Mouse (Mus musculus) MEL (cell line): ENCODE measurements at regions not wholly inside any gene's neighbourhood (a gene's known extent, or its start where the extent isn't known, plus 50 kb on each side); places are given as distances from the start of the nearest gene placed in this dataset.

Experiments used
- DNase-seq: peaks from one replicate; pipeline ENCODE4 v3.0.0; 2011; ENCODE audit warnings: low read depth, low spot score
- H3K27ac ChIP-seq: 2 replicates; pipeline ENCODE4 v1.5.1; 2012; ENCODE audit warnings: low read depth, mild to moderate bottlenecking, control low read depth, low read length, moderate library complexity; ENCODE audit not compliant: control insufficient read depth
- H3K27me3 ChIP-seq, 2 experiments: fragments of 150-350 bp in 1 of 2; sonication (generic) in 1 of 2; 2 replicates each; pipeline ENCODE4 v1.6.1; 2012; ENCODE audit warnings: low read length in 2 of 2, mild to moderate bottlenecking in 2 of 2, improper control_type of control experiment in 1 of 2, moderate library complexity in 1 of 2; ENCODE audit not compliant: insufficient read depth in 2 of 2, control insufficient read depth in 1 of 2
- H3K36me3 ChIP-seq, 2 experiments: 2 replicates each; pipeline ENCODE4 v1.6.1; 2012 to 2014; ENCODE audit warnings: low read length in 2 of 2, improper control_type of control experiment in 1 of 2, inconsistent platforms in 1 of 2, mild to moderate bottlenecking in 1 of 2; ENCODE audit not compliant: insufficient read depth in 2 of 2, control insufficient read depth in 1 of 2
- H3K4me1 ChIP-seq, 2 experiments: fragments of 150-350 bp in 1 of 2; sonication (generic) in 1 of 2; 2 replicates each; pipeline ENCODE4 v1.6.1; 2012; ENCODE audit warnings: low read length in 2 of 2, improper control_type of control experiment in 1 of 2, mild to moderate bottlenecking in 1 of 2; ENCODE audit not compliant: insufficient read depth in 2 of 2, control insufficient read depth in 1 of 2
- H3K4me3 ChIP-seq, 2 experiments: fragments of 150-350 bp in 1 of 2; sonication (generic) in 1 of 2; 2 replicates each; pipeline ENCODE4 v1.5.1; 2012; ENCODE audit warnings: low read depth in 2 of 2, low read length in 2 of 2, mild to moderate bottlenecking in 2 of 2, moderate library complexity in 2 of 2, control low read depth in 1 of 2, improper control_type of control experiment in 1 of 2; ENCODE audit not compliant: control insufficient read depth in 1 of 2, insufficient read depth in 1 of 2
- H3K79me2 ChIP-seq: 2 replicates; pipeline ENCODE4 v1.6.1; 2012; ENCODE audit warnings: mild to moderate bottlenecking, low read length, moderate library complexity; ENCODE audit not compliant: control insufficient read depth, poor library complexity, insufficient read depth
- H3K9ac ChIP-seq: 2 replicates; pipeline ENCODE4 v1.6.1; 2012; ENCODE audit warnings: low read depth, mild to moderate bottlenecking, control low read depth, low read length, moderate library complexity; ENCODE audit not compliant: control insufficient read depth, poor library complexity, severe bottlenecking
- H3K9me3 ChIP-seq: fragments of 150-350 bp; sonication (generic); replicated peaks from 2 replicates; pipeline ENCODE4 v1.6.1; 2012; ENCODE audit warnings: mild to moderate bottlenecking, low read length, improper control_type of control experiment, moderate library complexity; ENCODE audit not compliant: insufficient read depth
- CTCF ChIP-seq, 3 experiments: IDR thresholded peaks in 2 of 3; conservative IDR thresholded peaks in 1 of 3; 2 replicates each; pipeline ENCODE4 v1.5.1; 2011 to 2012; ENCODE audit warnings: low read length in 3 of 3, low read depth in 2 of 3, mild to moderate bottlenecking in 2 of 3, improper control_type of control experiment in 1 of 3, inconsistent platforms in 1 of 3, mixed read lengths in 1 of 3, moderate library complexity in 1 of 3; ENCODE audit not compliant: control insufficient read depth in 1 of 3, insufficient read depth in 1 of 3, poor library complexity in 1 of 3, severe bottlenecking in 1 of 3
- E2F4 ChIP-seq: IDR thresholded peaks from 2 replicates; pipeline ENCODE4 v1.6.1; 2011; ENCODE audit warnings: low read depth, low read length, improper control_type of control experiment, borderline replicate concordance
- ELF1 ChIP-seq: IDR thresholded peaks from 2 replicates; pipeline ENCODE4 v1.6.1; 2014; ENCODE audit warnings: low read depth, mild to moderate bottlenecking, inconsistent platforms, low read length, improper control_type of control experiment, moderate library complexity
- EP300 ChIP-seq, 2 experiments: IDR thresholded peaks; 2 replicates each; pipeline ENCODE4 v1.6.1; 2011; ENCODE audit warnings: improper control_type of control experiment in 2 of 2, low read length in 2 of 2, low read depth in 1 of 2, mild to moderate bottlenecking in 1 of 2
- ETS1 ChIP-seq: IDR thresholded peaks from 2 replicates; pipeline ENCODE4 v1.6.1; 2012; ENCODE audit warnings: low read depth, mild to moderate bottlenecking, inconsistent platforms, low read length, improper control_type of control experiment, moderate library complexity
- JUND ChIP-seq: IDR thresholded peaks from 2 replicates; pipeline ENCODE4 v1.6.1; 2011; ENCODE audit warnings: low read depth, mild to moderate bottlenecking, improper control_type of control experiment, low read length
- MAFK ChIP-seq: IDR thresholded peaks from 2 replicates; pipeline ENCODE4 v1.6.1; 2011; ENCODE audit warnings: low read depth, mild to moderate bottlenecking, low read length, improper control_type of control experiment, borderline replicate concordance
- MAX ChIP-seq: IDR thresholded peaks from 2 replicates; pipeline ENCODE4 v1.6.1; 2011; ENCODE audit warnings: low read length, improper control_type of control experiment
- MAZ ChIP-seq: IDR thresholded peaks from 2 replicates; pipeline ENCODE4 v1.6.1; 2012; ENCODE audit warnings: low read depth, mild to moderate bottlenecking, inconsistent platforms, low read length, improper control_type of control experiment
- MEF2A ChIP-seq: IDR thresholded peaks from 2 replicates; pipeline ENCODE4 v1.6.1; 2014; ENCODE audit warnings: low read depth, mild to moderate bottlenecking, inconsistent platforms, low read length, improper control_type of control experiment; ENCODE audit not compliant: poor library complexity, insufficient replicate concordance, severe bottlenecking; ENCODE audit errors: extremely low read depth
- MYC ChIP-seq: IDR thresholded peaks from 2 replicates; pipeline ENCODE4 v1.6.1; 2011; ENCODE audit warnings: low read depth, mild to moderate bottlenecking, low read length, improper control_type of control experiment, moderate library complexity
- NRF1 ChIP-seq: IDR thresholded peaks from 2 replicates; pipeline ENCODE4 v1.6.1; 2014; ENCODE audit warnings: low read depth, mild to moderate bottlenecking, inconsistent platforms, low read length, improper control_type of control experiment, moderate library complexity; ENCODE audit not compliant: poor library complexity, insufficient read depth, severe bottlenecking
- POLR2A ChIP-seq, 2 experiments: IDR thresholded peaks; 2 replicates each; pipeline ENCODE4 v1.6.1; 2011 to 2012; ENCODE audit warnings: low read length in 2 of 2, mild to moderate bottlenecking in 2 of 2, control low read depth in 1 of 2, improper control_type of control experiment in 1 of 2, low read depth in 1 of 2, moderate library complexity in 1 of 2; ENCODE audit not compliant: control insufficient read depth in 1 of 2, insufficient read depth in 1 of 2, poor library complexity in 1 of 2
- POLR2AphosphoS2 ChIP-seq: IDR thresholded peaks from 2 replicates; pipeline ENCODE4 v1.6.1; 2011; ENCODE audit warnings: low read length, improper control_type of control experiment
- RAD21 ChIP-seq: IDR thresholded peaks from 2 replicates; pipeline ENCODE4 v1.6.1; 2011; ENCODE audit warnings: mild to moderate bottlenecking, low read depth, low read length, improper control_type of control experiment
- SIN3A ChIP-seq: IDR thresholded peaks from 2 replicates; pipeline ENCODE4 v1.6.1; 2012; ENCODE audit warnings: low read length, improper control_type of control experiment, inconsistent platforms
- TBP ChIP-seq: IDR thresholded peaks from 2 replicates; pipeline ENCODE4 v1.8.0; 2011; ENCODE audit warnings: low read depth, low read length, improper control_type of control experiment
- TCF12 ChIP-seq: IDR thresholded peaks from 2 replicates; pipeline ENCODE4 v1.6.1; 2014; ENCODE audit warnings: low read depth, mild to moderate bottlenecking, inconsistent platforms, low read length, improper control_type of control experiment, moderate library complexity
- UBTF ChIP-seq: IDR thresholded peaks from 2 replicates; pipeline ENCODE4 v1.6.1; 2012; ENCODE audit warnings: low read depth, mild to moderate bottlenecking, inconsistent platforms, low read length, improper control_type of control experiment, moderate library complexity, borderline replicate concordance; ENCODE audit not compliant: insufficient read depth
- USF1 ChIP-seq: IDR thresholded peaks from 2 replicates; pipeline ENCODE4 v1.6.1; 2014; ENCODE audit warnings: low read depth, mild to moderate bottlenecking, inconsistent platforms, low read length, improper control_type of control experiment, moderate library complexity
- USF2 ChIP-seq, 2 experiments: IDR thresholded peaks; 2 replicates each; pipeline ENCODE4 v1.6.1; 2011 to 2012; ENCODE audit warnings: improper control_type of control experiment in 2 of 2, low read length in 2 of 2, borderline replicate concordance in 1 of 2, inconsistent platforms in 1 of 2, low read depth in 1 of 2, mild to moderate bottlenecking in 1 of 2; ENCODE audit not compliant: insufficient read depth in 1 of 2
- ZKSCAN1 ChIP-seq: IDR thresholded peaks from 2 replicates; pipeline ENCODE4 v1.6.1; 2012; ENCODE audit warnings: low read depth, mild to moderate bottlenecking, inconsistent platforms, low read length, improper control_type of control experiment, moderate library complexity
- ZNF384 ChIP-seq: IDR thresholded peaks from 2 replicates; pipeline ENCODE4 v1.6.1; 2012; ENCODE audit warnings: low read depth, mild to moderate bottlenecking, inconsistent platforms, low read length, improper control_type of control experiment

DNA sequence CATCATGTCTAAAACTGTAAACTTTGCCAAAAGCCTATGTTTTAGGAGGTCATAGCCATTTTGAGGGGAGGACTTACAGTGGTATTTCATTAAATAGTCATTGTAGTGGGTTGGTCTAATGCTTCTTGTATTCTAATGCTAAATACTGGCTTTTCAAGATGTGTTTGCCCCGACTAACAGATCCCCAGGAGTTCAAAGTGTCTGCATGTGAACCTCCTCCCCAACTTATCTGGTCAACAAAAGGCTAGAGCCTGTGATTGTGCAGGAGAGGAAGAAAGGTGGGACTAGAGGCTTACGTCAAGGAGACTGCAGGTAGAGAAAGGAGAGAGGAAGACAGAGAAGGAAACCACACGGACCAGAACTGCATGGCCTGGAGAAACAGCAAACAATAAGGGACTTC, 198.9 kb upstream of the Igfbp3 start:
- DNase-seq: no peak
- TF ChIP-seq USF1 (no peak), MAFK (no peak), POLR2A (IDR thresholded peaks at IDR 0.05; ENCODE audit: control insufficient read depth in 1 of 2, insufficient read depth in 1 of 2, low read depth in 1 of 2, low read length in 2 of 2, poor library complexity in 1 of 2) (no peak), CTCF (IDR thresholded peaks at IDR 0.05 in 2 of 3, conservative IDR thresholded peaks at IDR 0.05 in 1 of 3; ENCODE audit: control insufficient read depth in 1 of 3, insufficient read depth in 1 of 3, low read depth in 2 of 3, low read length in 3 of 3, poor library complexity in 1 of 3, severe bottlenecking in 1 of 3) (no peak), EP300 (IDR thresholded peaks at IDR 0.05; ENCODE audit: low read depth in 1 of 2, low read length in 2 of 2) (no peak), TCF12 (no peak), TBP (no peak), E2F4 (no peak), MEF2A (no peak), USF2 (IDR thresholded peaks at IDR 0.05; ENCODE audit: borderline replicate concordance in 1 of 2, insufficient read depth in 1 of 2, low read depth in 1 of 2, low read length in 2 of 2) (no peak), UBTF (no peak), MYC (no peak), POLR2AphosphoS2 (no peak), ELF1 (no peak), RAD21 (no peak), SIN3A (no peak), MAZ (no peak), NRF1 (no peak), JUND (no peak)

DNA sequence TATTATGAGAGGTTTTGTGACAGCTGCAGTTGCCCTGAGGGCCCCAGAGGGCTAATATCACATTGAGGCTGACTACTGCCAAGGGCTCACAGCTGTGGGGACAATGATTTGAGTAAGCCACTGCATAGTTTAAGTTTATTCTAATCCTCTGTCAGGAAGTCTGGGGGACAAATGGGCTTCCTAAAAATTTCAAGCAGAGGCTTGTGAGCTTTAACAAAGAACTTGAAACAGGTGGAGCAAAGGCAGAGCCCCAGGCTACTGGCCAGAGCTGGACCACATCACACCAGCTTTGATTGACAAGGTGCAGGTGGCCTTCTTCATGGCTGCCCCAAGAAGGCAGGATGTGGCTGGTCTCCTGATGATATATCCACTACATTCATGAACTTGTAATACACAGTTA, 195.3 kb upstream of the Igfbp3 start:
- DNase-seq: no peak
- no peak for TF ChIP-seq E2F4
- TF ChIP-seq MAX: no peak
- no peak for TF ChIP-seq ZKSCAN1
- TF ChIP-seq ETS1: no peak
- no peak for TF ChIP-seq POLR2A (IDR thresholded peaks at IDR 0.05; ENCODE audit: control insufficient read depth in 1 of 2, insufficient read depth in 1 of 2, low read depth in 1 of 2, low read length in 2 of 2, poor library complexity in 1 of 2)
- TF ChIP-seq POLR2AphosphoS2: no peak
- TF ChIP-seq EP300 (IDR thresholded peaks at IDR 0.05; ENCODE audit: low read depth in 1 of 2, low read length in 2 of 2): no peak
- TF ChIP-seq ZNF384: no peak
- no peak for TF ChIP-seq MAZ
- no peaks in the 10 kb centered on the region for H3K9me3 ChIP-seq

More for the DNA sequence above, 198.9 kb upstream of the Igfbp3 start:
- Histone ChIP-seq H3K79me2 (no peaks in the 10 kb centered on the region), H3K27me3 (no peaks in the 10 kb centered on the region), H3K4me3 (no peak overlapping the region), H3K9me3 (no peaks in the 10 kb centered on the region), H3K4me1 (no peaks in the 10 kb centered on the region), H3K9ac (no peak overlapping the region), H3K36me3 (no peaks in the 10 kb centered on the region), H3K27ac (no peak overlapping the region)

More for the DNA sequence above, 195.3 kb upstream of the Igfbp3 start:
- Histone ChIP-seq H3K27ac (no peak overlapping the region), H3K4me1 (no peaks in the 10 kb centered on the region), H3K4me3 (no peak overlapping the region), H3K79me2 (no peaks in the 10 kb centered on the region), H3K36me3 (no peaks in the 10 kb centered on the region), H3K9ac (no peak overlapping the region), H3K27me3 (no peaks in the 10 kb centered on the region)
